ENCODE assay signal across 8 mouse cellular contexts in genomic region chr9:108305170-108305569, GRCm38 (mm10). TPM values are rescaled to one million over a fixed set of nuclear protein-coding genes. Genes with fewer than 3 reads are reported as not detected.
DNase-seq lines count a peak whose midpoint lies in the region; ATAC-seq and TF ChIP-seq lines count a peak whose summit lies in the region.

No protein-coding gene starts in this region.

- H3K9me3 ChIP-seq in heart, embryonic 15.5 days (replicated peaks) = no peaks in the 10 kb centered on the region
- H3K9me3 ChIP-seq in neural tube, embryonic 13.5 days = no peaks in the 10 kb centered on the region

- H3K4me2 ChIP-seq in heart, embryonic 15.5 days = peak overlapping the region; percentile 80
- H3K4me2 ChIP-seq in neural tube, embryonic 13.5 days = peak overlapping the region; percentile 76

- no peak for TF ChIP-seq EP300 in heart, adult 2 months (IDR thresholded peaks at IDR 0.05; ENCODE audit: insufficient read depth, low read depth, low read length)

- WGBS in heart, adult 2 months = 0% methylated on average over 1 of the region's 1 CpGs
- WGBS in heart, embryonic 15.5 days = 6% methylated on average over 1 of the region's 1 CpGs
- WGBS in neural tube, embryonic 13.5 days = 3% methylated on average over 1 of the region's 1 CpGs

- no peak for TF ChIP-seq POLR2A in heart, adult 2 months (IDR thresholded peaks at IDR 0.05; ENCODE audit: insufficient read depth, low read depth, low read length)

- H3K27ac ChIP-seq in heart, adult 2 months = peak overlapping the region; percentile 95
- H3K27ac ChIP-seq in heart, embryonic 15.5 days = peak overlapping the region; percentile 100
- H3K27ac ChIP-seq in neural tube, embryonic 13.5 days (replicated peaks) = peak overlapping the region; percentile 98

- no peak for ATAC-seq in heart, embryonic 15.5 days (replicated peaks; ENCODE audit: insufficient number of reproducible peaks, insufficient read depth, low FRiP score, low read depth)
- ATAC-seq in neural tube, embryonic 13.5 days (ENCODE audit: low read depth) = no peak

- DNase-seq in heart, adult 2 months = peak; percentile 32 to 46
- no peak for DNase-seq in heart, postnatal 25 days (ENCODE audit: low spot score)
- peak; percentile 16 for DNase-seq in NIH3T3 (ENCODE audit: low read depth)
- DNase-seq in liver = peak; percentile 64
- DNase-seq in frontal cortex, postnatal 25 days (ENCODE audit: low spot score in 2 of 2) = no peak
- no peak for DNase-seq in right cerebral cortex, adult 2 months (ENCODE audit: low spot score in 2 of 2)

- peaks cover 12% of the 10 kb centered on the region for H3K4me1 ChIP-seq in heart, adult 2 months (ENCODE audit: control insufficient read depth, insufficient read depth, low read length)
- H3K4me1 ChIP-seq in heart, embryonic 15.5 days (replicated peaks) = peaks cover 27% of the 10 kb centered on the region
- H3K4me1 ChIP-seq in neural tube, embryonic 13.5 days (replicated peaks) = peaks cover 46% of the 10 kb centered on the region

- peaks cover 27% of the 10 kb centered on the region for H3K36me3 ChIP-seq in heart, adult 2 months (ENCODE audit: control insufficient read depth, insufficient read depth, low read length)
- peaks cover 22% of the 10 kb centered on the region for H3K36me3 ChIP-seq in heart, embryonic 15.5 days
- peaks cover 37% of the 10 kb centered on the region for H3K36me3 ChIP-seq in neural tube, embryonic 13.5 days

- peaks cover 8% of the 10 kb centered on the region for H3K79me2 ChIP-seq in heart, adult 2 months (replicated peaks; ENCODE audit: control insufficient read depth, insufficient read depth, low read length)

- H3K27me3 ChIP-seq in heart, adult 2 months (ENCODE audit: control insufficient read depth, insufficient read depth, low read length) = no peaks in the 10 kb centered on the region
- no peaks in the 10 kb centered on the region for H3K27me3 ChIP-seq in heart, embryonic 15.5 days
- no peaks in the 10 kb centered on the region for H3K27me3 ChIP-seq in neural tube, embryonic 13.5 days

- peak overlapping the region; percentile 99 for H3K4me3 ChIP-seq in heart, adult 2 months
- peak overlapping the region; percentile 82 for H3K4me3 ChIP-seq in heart, embryonic 15.5 days
- H3K4me3 ChIP-seq in neural tube, embryonic 13.5 days = peak overlapping the region; percentile 90

- H3K9ac ChIP-seq in heart, adult 2 months (ENCODE audit: low read depth, low read length) = peak overlapping the region; percentile 91
- peak overlapping the region; percentile 79 for H3K9ac ChIP-seq in heart, embryonic 15.5 days
- peak overlapping the region; percentile 85 for H3K9ac ChIP-seq in neural tube, embryonic 13.5 days

- no peak for TF ChIP-seq CTCF in heart, adult 2 months (IDR thresholded peaks at IDR 0.05)

- intact Hi-C loops in heart, adult 2 months (cut with DNase I) = loop anchor here (2.0 kb wide), 1 partner anchor 14 kb away; the partner anchor contains the start of gene Nicn1
- intact Hi-C loops in heart, postnatal 25 days (cut with DNase I) = no loop called here

RNA-seq across cellular contexts. Expression of gene Rhoa, which starts 0.8 kb away (rescaled TPM):
- total RNA-seq in heart, adult 2 months (2021) = 100 to 1,000 TPM; 216 to 234 TPM
- 110 and 266 TPM in 2 replicates for polyA plus RNA-seq in heart, adult 2 months (2012; rRNA removed)
- total RNA-seq in heart, postnatal 25 days (2021) = 100 to 1,000 TPM; 225 to 248 TPM
- polyA plus RNA-seq in heart, embryonic 15.5 days (2015; fragmentation: Nextera tagmentation; extraction: Ambion mirVana) = 356 and 369 TPM in 2 replicates
- polyA plus RNA-seq in neural tube, embryonic 13.5 days (2015; fragmentation: Nextera tagmentation; extraction: Ambion mirVana) = 309 and 338 TPM in 2 replicates

RNA-seq across cellular contexts. Expression of gene Tcta, which starts 0.8 kb away (rescaled TPM):
- 10 to 100 TPM; 50.5 to 52.8 TPM for total RNA-seq in heart, adult 2 months (2021)
- polyA plus RNA-seq in heart, adult 2 months (2012; rRNA removed) = 64.8 and 82.4 TPM in 2 replicates
- 10 to 100 TPM; 39.2 to 47.2 TPM for total RNA-seq in heart, postnatal 25 days (2021)
- 31.6 and 34.9 TPM in 2 replicates for polyA plus RNA-seq in heart, embryonic 15.5 days (2015; fragmentation: Nextera tagmentation; extraction: Ambion mirVana)
- polyA plus RNA-seq in neural tube, embryonic 13.5 days (2015; fragmentation: Nextera tagmentation; extraction: Ambion mirVana) = 51.9 and 62.2 TPM in 2 replicates

RNA-seq across cellular contexts. Expression of gene Amt, which starts 8.5 kb away (rescaled TPM):
- 1 to 10 TPM; 4.0 to 4.6 TPM for total RNA-seq in heart, adult 2 months (2021)
- 4.8 and 9.2 TPM in 2 replicates for polyA plus RNA-seq in heart, adult 2 months (2012; rRNA removed)
- 1 to 10 TPM; 4.9 to 6.6 TPM for total RNA-seq in heart, postnatal 25 days (2021)
- polyA plus RNA-seq in heart, embryonic 15.5 days (2015; fragmentation: Nextera tagmentation; extraction: Ambion mirVana) = 8.2 and 9.1 TPM in 2 replicates
- 29.1 and 30.6 TPM in 2 replicates for polyA plus RNA-seq in neural tube, embryonic 13.5 days (2015; fragmentation: Nextera tagmentation; extraction: Ambion mirVana)

RNA-seq across cellular contexts. Expression of gene Nicn1, which starts 14.9 kb away (rescaled TPM):
- total RNA-seq in heart, adult 2 months (2021) = 10 to 100 TPM; 21.0 to 21.5 TPM
- polyA plus RNA-seq in heart, adult 2 months (2012; rRNA removed) = 24.1 and 37.1 TPM in 2 replicates
- total RNA-seq in heart, postnatal 25 days (2021) = 10 to 100 TPM; 20.3 to 24.2 TPM
- 23.9 and 29.0 TPM in 2 replicates for polyA plus RNA-seq in heart, embryonic 15.5 days (2015; fragmentation: Nextera tagmentation; extraction: Ambion mirVana)
- 124 and 130 TPM in 2 replicates for polyA plus RNA-seq in neural tube, embryonic 13.5 days (2015; fragmentation: Nextera tagmentation; extraction: Ambion mirVana)

RNA-seq across cellular contexts. Expression of gene Gpx1, which starts 33.5 kb away (rescaled TPM):
- 100 to 1,000 TPM in 1 of 2 experiments, 10 to 100 TPM in 1; 92.2 to 130 TPM for total RNA-seq in heart, adult 2 months (2021)
- polyA plus RNA-seq in heart, adult 2 months (2012; rRNA removed) = 212 and 327 TPM in 2 replicates
- total RNA-seq in heart, postnatal 25 days (2021) = 100 to 1,000 TPM; 108 to 130 TPM
- polyA plus RNA-seq in heart, embryonic 15.5 days (2015; fragmentation: Nextera tagmentation; extraction: Ambion mirVana) = 746 and 792 TPM in 2 replicates
- 548 and 562 TPM in 2 replicates for polyA plus RNA-seq in neural tube, embryonic 13.5 days (2015; fragmentation: Nextera tagmentation; extraction: Ambion mirVana)

Comparison
In these comparisons a context has a peak if more than half of its experiments do, and no peak if none do; other contexts are left out.
1. DNase-seq: peak in heart, adult 2 months (2 of 2), NIH3T3 (single experiment) and liver (single experiment); none in heart, postnatal 25 days (single experiment), frontal cortex, postnatal 25 days (0 of 2) and right cerebral cortex, adult 2 months (0 of 2).
2. Peak in every context shown above with its lines, with median percentiles within 50 percentile points of each other: H3K27ac ChIP-seq, H3K4me3 ChIP-seq and H3K9ac ChIP-seq.